Mouse (Mus musculus): ENCODE measurements around the gene Syt12. TPM values are rescaled to one million over a fixed set of nuclear protein-coding genes. Genes with fewer than 3 reads are reported as not detected.

Syt12 gene
- polyA plus RNA-seq, 2 experiments = 0.06 to 0.15 TPM

GRCm38 (mm10) chr19:4504830-4505229 lies 27.6 kb upstream of the Syt12 start:
- DNase-seq (ENCODE audit: low read depth in 3 of 3, low spot score in 3 of 3) (no peak), ATAC-seq (ENCODE audit: insufficient read depth) (no peak)
- H3K36me3 ChIP-seq (replicated peaks; ENCODE audit: control insufficient read depth, insufficient read depth, low read depth) = no peaks in the 10 kb centered on the region
- no peak overlapping the region for H3K9ac ChIP-seq (replicated peaks)
- H3K4me2 ChIP-seq (ENCODE audit: low read depth) = no peak overlapping the region
- H3K27ac ChIP-seq = no peak overlapping the region
- no peak for TF ChIP-seq EP300 (IDR thresholded peaks at IDR 0.05; ENCODE audit: low read depth)
- no peak for TF ChIP-seq CTCF (IDR thresholded peaks at IDR 0.05; ENCODE audit: low read depth)
- 77% methylated on average over 1 of the region's 1 CpGs for WGBS (ENCODE audit: insufficient replicate concordance)
- no peak overlapping the region for H3K4me3 ChIP-seq (ENCODE audit: insufficient read depth in 1 of 2, low read depth in 2 of 2, low read length in 2 of 2)
- H3K27me3 ChIP-seq (ENCODE audit: control insufficient read depth, insufficient read depth, low read length) = no peaks in the 10 kb centered on the region
- peaks cover 5 to 16% of the 10 kb centered on the region in 2 experiments; a peak in 3 of 4 replicates for H3K4me1 ChIP-seq (replicated peaks; ENCODE audit: control insufficient read depth in 2 of 2, insufficient read depth in 2 of 2, low read length in 1 of 2)
- H3K9me3 ChIP-seq (ENCODE audit: control insufficient read depth, low read length) = no peaks in the 10 kb centered on the region

- Histone ChIP-seq H3K9me3 (ENCODE audit: control insufficient read depth, low read length) (no peaks in the 10 kb centered on the region), H3K4me1 (replicated peaks; ENCODE audit: control insufficient read depth in 2 of 2, insufficient read depth in 2 of 2, low read length in 1 of 2) (peaks cover 3 to 12% of the 10 kb centered on the region in 2 experiments; a peak in 3 of 4 replicates), H3K27ac (no peak overlapping the region), H3K4me2 (ENCODE audit: low read depth) (no peak overlapping the region), H3K36me3 (replicated peaks; ENCODE audit: control insufficient read depth, insufficient read depth, low read depth) (no peaks in the 10 kb centered on the region), H3K9ac (replicated peaks) (no peak overlapping the region), H3K4me3 (ENCODE audit: insufficient read depth in 1 of 2, low read depth in 2 of 2, low read length in 2 of 2) (no peak overlapping the region), H3K27me3 (ENCODE audit: control insufficient read depth, insufficient read depth, low read length) (no peaks in the 10 kb centered on the region)
- ATAC-seq (ENCODE audit: insufficient read depth) = no peak
- TF ChIP-seq EP300 (IDR thresholded peaks at IDR 0.05; ENCODE audit: low read depth) (no peak), CTCF (IDR thresholded peaks at IDR 0.05; ENCODE audit: low read depth) (no peak)
- 54% methylated on average over 2 of the region's 2 CpGs for WGBS (ENCODE audit: insufficient replicate concordance)
- DNase-seq (ENCODE audit: low read depth in 3 of 3, low spot score in 3 of 3) = no peak
These were observed 25.5 kb upstream of the Syt12 start for GRCm38 (mm10) chr19:4502701-4503100.

- no peak within 1 kb of the TSS for H3K27ac ChIP-seq
- H3K4me1 ChIP-seq (replicated peaks; ENCODE audit: control insufficient read depth in 2 of 2, insufficient read depth in 2 of 2, low read length in 1 of 2) = peaks cover 3 to 8% of the 10 kb centered on the region in 2 experiments; a peak in 3 of 4 replicates
- no peak for ATAC-seq (ENCODE audit: insufficient read depth)
- H3K27me3 ChIP-seq (ENCODE audit: control insufficient read depth, insufficient read depth, low read length) = no peaks in the 10 kb centered on the region
- no peaks in the 10 kb centered on the region for H3K9me3 ChIP-seq (ENCODE audit: control insufficient read depth, low read length)
- H3K36me3 ChIP-seq (replicated peaks; ENCODE audit: control insufficient read depth, insufficient read depth, low read depth) = no peaks in the 10 kb centered on the region
- WGBS (ENCODE audit: insufficient replicate concordance) = 66% methylated on average over 16 of the region's 16 CpGs
- no peak within 1 kb of the TSS for H3K4me2 ChIP-seq (ENCODE audit: low read depth)
- no peak within 1 kb of the TSS for H3K4me3 ChIP-seq (ENCODE audit: insufficient read depth in 1 of 2, low read depth in 2 of 2, low read length in 2 of 2)
- H3K9ac ChIP-seq (replicated peaks) = no peak within 1 kb of the TSS
- no peak for DNase-seq (ENCODE audit: low read depth in 3 of 3, low spot score in 3 of 3)
- TF ChIP-seq EP300 (IDR thresholded peaks at IDR 0.05; ENCODE audit: low read depth) (no peak), CTCF (IDR thresholded peaks at IDR 0.05; ENCODE audit: low read depth) (no peak)
These were observed 21.1 kb upstream of the Syt12 start, which contains the start of gene 2010003K11Rik for GRCm38 (mm10) chr19:4498062-4498933. Gene 2010003K11Rik, minus strand, starts transcription at chr19:4498583.

GRCm38 (mm10) chr19:4497263-4497973 lies 20.2 kb upstream of the Syt12 start:
- H3K4me2 ChIP-seq (ENCODE audit: low read depth) = no peak overlapping the region
- no peak overlapping the region for H3K9ac ChIP-seq (replicated peaks)
- WGBS (ENCODE audit: insufficient replicate concordance) = 3% methylated on average over 4 of the region's 4 CpGs

More at GRCm38 (mm10) chr19:4497263-4497973, 20.2 kb upstream of the Syt12 start:
- Histone ChIP-seq H3K36me3 (replicated peaks; ENCODE audit: control insufficient read depth, insufficient read depth, low read depth) (no peaks in the 10 kb centered on the region), H3K4me1 (replicated peaks; ENCODE audit: control insufficient read depth in 2 of 2, insufficient read depth in 2 of 2, low read length in 1 of 2) (peaks cover 3 to 8% of the 10 kb centered on the region in 2 experiments; a peak in 3 of 4 replicates), H3K27ac (no peak overlapping the region), H3K27me3 (ENCODE audit: control insufficient read depth, insufficient read depth, low read length) (no peaks in the 10 kb centered on the region), H3K4me3 (ENCODE audit: insufficient read depth in 1 of 2, low read depth in 2 of 2, low read length in 2 of 2) (no peak overlapping the region), H3K9me3 (ENCODE audit: control insufficient read depth, low read length) (no peaks in the 10 kb centered on the region)
- DNase-seq (ENCODE audit: low read depth in 3 of 3, low spot score in 3 of 3) = peak; percentile 37 to 56 (median 43)
- ATAC-seq (ENCODE audit: insufficient read depth) = peak; percentile 40
- TF ChIP-seq CTCF (IDR thresholded peaks at IDR 0.05; ENCODE audit: low read depth) = peak; percentile 97
- TF ChIP-seq EP300 (IDR thresholded peaks at IDR 0.05; ENCODE audit: low read depth) = no peak
